Mouse (Mus musculus) midbrain, embryonic 10.5 days (tissue): ENCODE data around the gene Irgm1. TPM values are rescaled to one million over a fixed set of nuclear protein-coding genes. Genes with fewer than 3 reads are reported as not detected.
A peak's percentile ranks its signal among the peaks of the same experiment; 100 is the strongest.
"Not testable (repeated sequence)": the region's sequence is repeated elsewhere in the genome, so short reads cannot be mapped to it uniquely, and the experiment has no call there.

Experiments used
- DNase-seq: peaks from one replicate; pipeline ENCODE4 v3.0.0-alpha.2; 2017; ENCODE audit warnings: low spot score
- H3K27ac ChIP-seq: fragments of 300-500 bp; sonication (generic); replicated peaks from 2 replicates; pipeline ENCODE4 v1.5.1; 2016; ENCODE audit warnings: mild to moderate bottlenecking
- H3K27me3 ChIP-seq: fragments of 300-500 bp; sonication (generic); 2 replicates; pipeline ENCODE4 v1.6.1; 2016; ENCODE audit warnings: low read depth, mild to moderate bottlenecking; ENCODE audit not compliant: poor library complexity, severe bottlenecking
- H3K36me3 ChIP-seq: fragments of 300-500 bp; sonication (generic); 2 replicates; pipeline ENCODE4 v1.6.1; 2016; ENCODE audit warnings: mild to moderate bottlenecking, moderate library complexity
- H3K4me1 ChIP-seq: fragments of 300-500 bp; sonication (generic); 2 replicates; pipeline ENCODE4 v1.6.1; 2016
- H3K4me3 ChIP-seq: fragments of 300-500 bp; sonication (generic); 2 replicates; pipeline ENCODE4 v1.5.1; 2016; ENCODE audit warnings: mild to moderate bottlenecking, moderate library complexity
- H3K9me3 ChIP-seq: fragments of 300-500 bp; sonication (generic); replicated peaks from 2 replicates; pipeline ENCODE4 v1.6.1; 2016; ENCODE audit warnings: mild to moderate bottlenecking
- WGBS: fragments of 180-500 bp; shearing (Covaris S2); methylation state at CpG from one replicate; pipeline ENCODE4 v1.1.7; 2016; 5-methylcytosine and 5-hydroxymethylcytosine counted together
- polyA plus RNA-seq: library from polyadenylated mRNA; unstranded; fragments of >200 nt; fragmentation: Nextera tagmentation; extraction: Ambion mirVana; gene quantifications from 2 replicates; pipeline ENCODE4 v1.2.1, GENCODE M21; 2016

Gene Irgm1
- polyA plus RNA-seq, 1 experiment from 2014 or later: 1.2 TPM

- peak overlapping the region; percentile 88 for H3K4me3 ChIP-seq
- H3K9me3 ChIP-seq: no peaks in the 10 kb centered on the region
- H3K27ac ChIP-seq: peak overlapping the region; percentile 74
- H3K27me3 ChIP-seq: peaks cover 55% of the 10 kb centered on the region
- under 1% methylated on average over 77 of the region's 77 CpGs for WGBS
- DNase-seq: peak; percentile 66
- H3K4me1 ChIP-seq: peaks cover 31% of the 10 kb centered on the region
- no peaks in the 10 kb centered on the region for H3K36me3 ChIP-seq
These were observed 33.9 kb downstream of the Irgm1 start for GRCm38 (mm10) chr11:48837310-48838180.

- no peak for DNase-seq
- peak overlapping the region; percentile 74 for H3K27ac ChIP-seq
- WGBS: 9% methylated on average over 11 of the region's 11 CpGs
- H3K4me1 ChIP-seq: peaks cover 31% of the 10 kb centered on the region
- peaks cover 55% of the 10 kb centered on the region for H3K27me3 ChIP-seq
- H3K36me3 ChIP-seq: no peaks in the 10 kb centered on the region
- H3K4me3 ChIP-seq: peak overlapping the region; percentile 88
- H3K9me3 ChIP-seq: no peaks in the 10 kb centered on the region
These were observed 34.5 kb downstream of the Irgm1 start for GRCm38 (mm10) chr11:48836990-48837309.

- 75% methylated on average over 6 of the region's 6 CpGs for WGBS
- Histone ChIP-seq H3K4me3 (no peak overlapping the region), H3K36me3 (no peaks in the 10 kb centered on the region), H3K27ac (no peak overlapping the region), H3K4me1 (peaks cover 31% of the 10 kb centered on the region), H3K27me3 (peaks cover 55% of the 10 kb centered on the region), H3K9me3 (no peaks in the 10 kb centered on the region)
- no peak for DNase-seq
These were observed 35.6 kb downstream of the Irgm1 start for GRCm38 (mm10) chr11:48835923-48836322.

- peaks cover 31% of the 10 kb centered on the region for H3K4me1 ChIP-seq
- peak; percentile 88 for DNase-seq
- H3K36me3 ChIP-seq: no peaks in the 10 kb centered on the region
- peak overlapping the region; percentile 50 for H3K27ac ChIP-seq
- H3K9me3 ChIP-seq: no peaks in the 10 kb centered on the region
- H3K4me3 ChIP-seq: peak overlapping the region; percentile 59
- WGBS: under 1% methylated on average over 30 of the region's 30 CpGs
- peaks cover 46% of the 10 kb centered on the region for H3K27me3 ChIP-seq
These were observed 37.5 kb downstream of the Irgm1 start for GRCm38 (mm10) chr11:48833731-48834639.

- Histone ChIP-seq H3K4me3 (peak overlapping the region; percentile 59), H3K4me1 (peaks cover 25% of the 10 kb centered on the region), H3K9me3 (no peaks in the 10 kb centered on the region), H3K27me3 (peaks cover 43% of the 10 kb centered on the region), H3K36me3 (no peaks in the 10 kb centered on the region), H3K27ac (no peak overlapping the region)
- DNase-seq: no peak
- WGBS: 47% methylated on average over 9 of the region's 9 CpGs
These were observed 38.3 kb downstream of the Irgm1 start for GRCm38 (mm10) chr11:48833078-48833730.

- Histone ChIP-seq H3K9me3 (peaks cover 5% of the 10 kb centered on the region; the same call in 1 of the 2 replicates), H3K4me3 (no peak overlapping the region), H3K27ac (no peak overlapping the region), H3K4me1 (peaks cover 13% of the 10 kb centered on the region), H3K36me3 (no peaks in the 10 kb centered on the region), H3K27me3 (peaks cover 37% of the 10 kb centered on the region)
- WGBS: 73% methylated on average over 2 of the region's 2 CpGs
- DNase-seq: no peak
These were observed 40.2 kb downstream of the Irgm1 start for GRCm38 (mm10) chr11:48831273-48831672.

- Histone ChIP-seq H3K4me3 (no peak overlapping the region), H3K4me1 (peaks cover 11% of the 10 kb centered on the region), H3K27me3 (peaks cover 28% of the 10 kb centered on the region), H3K9me3 (peaks cover 5% of the 10 kb centered on the region; the same call in 1 of the 2 replicates), H3K36me3 (no peaks in the 10 kb centered on the region), H3K27ac (no peak overlapping the region)
- no peak for DNase-seq
- WGBS: 81% methylated on average over 2 of the region's 2 CpGs
These were observed 41.2 kb downstream of the Irgm1 start for GRCm38 (mm10) chr11:48830279-48830678.

- no peaks in the 10 kb centered on the region for H3K36me3 ChIP-seq
- H3K9me3 ChIP-seq: peaks cover 5% of the 10 kb centered on the region; the same call in 1 of the 2 replicates
- no peak for DNase-seq
- H3K4me3 ChIP-seq: 0 out of 2 replicates have a peak overlapping the region, but pooled peaks have one; percentile 12
- peaks cover 20% of the 10 kb centered on the region for H3K4me1 ChIP-seq
- no peak overlapping the region for H3K27ac ChIP-seq
- H3K27me3 ChIP-seq: peaks cover 40% of the 10 kb centered on the region
- WGBS: 79% methylated on average over 6 of the region's 6 CpGs
These were observed 43.6 kb downstream of the Irgm1 start for GRCm38 (mm10) chr11:48827926-48828325.

GRCm38 (mm10) chr11:48826752-48827096 is 44.8 kb downstream of the Irgm1 start:
- peak; percentile 43 for DNase-seq
- WGBS: 2% methylated on average over 6 of the region's 6 CpGs
- H3K27ac ChIP-seq: peak overlapping the region; percentile 75

GRCm38 (mm10) chr11:48825979-48826751 is 45.3 kb downstream of the Irgm1 start, which contains the start of the genes Trim7 and Gm12184:
TSS of gene Trim7 (plus strand) at chr11:48826140.
TSS of gene Gm12184 (minus strand) at chr11:48826655.
- peak within 1 kb of the TSS; percentile 50 for H3K4me3 ChIP-seq
- H3K4me1 ChIP-seq: peaks cover 23% of the 10 kb centered on the region
- H3K27me3 ChIP-seq: peaks cover 40% of the 10 kb centered on the region
- H3K36me3 ChIP-seq, H3K9me3 ChIP-seq, DNase-seq: not testable (repeated sequence)
- H3K27ac ChIP-seq: peak within 1 kb of the TSS; percentile 75
- WGBS: under 1% methylated on average over 59 of the region's 92 CpGs

More at GRCm38 (mm10) chr11:48826752-48827096, 44.8 kb downstream of the Irgm1 start:
- H3K36me3 ChIP-seq: no peaks in the 10 kb centered on the region
- peaks cover 40% of the 10 kb centered on the region for H3K27me3 ChIP-seq
- peaks cover 5% of the 10 kb centered on the region; the same call in 1 of the 2 replicates for H3K9me3 ChIP-seq
- H3K4me3 ChIP-seq: peak overlapping the region; percentile 50
- H3K4me1 ChIP-seq: peaks cover 23% of the 10 kb centered on the region

GRCm38 (mm10) chr11:48824311-48824830 is 47.1 kb downstream of the Irgm1 start:
- H3K4me1 ChIP-seq: peaks cover 23% of the 10 kb centered on the region
- H3K9me3 ChIP-seq: peaks cover 5% of the 10 kb centered on the region; the same call in 1 of the 2 replicates
- peak overlapping the region; percentile 53 for H3K4me3 ChIP-seq
- no peak for DNase-seq
- peaks cover 32% of the 10 kb centered on the region for H3K27me3 ChIP-seq
- WGBS: 5% methylated on average over 22 of the region's 22 CpGs
- no peak overlapping the region for H3K27ac ChIP-seq
- no peaks in the 10 kb centered on the region for H3K36me3 ChIP-seq
